Mouse (Mus musculus) adrenal gland, adult 10 weeks (tissue): ENCODE measurements around the gene Cbx1. TPM values are rescaled to one million over a fixed set of nuclear protein-coding genes. Genes with fewer than 3 reads are reported as not detected.

Experiments used
- polyA plus RNA-seq: library from polyadenylated mRNA; stranded (reverse); fragments of 350-450 nt; fragmentation: Illumina TruSeq; extraction: RNeasy Lipid Tissue Mini Kit (QIAGEN cat#74804); gene quantifications from one replicate; pipeline ENCODE4 v1.2.3, GENCODE M21; 2014; ENCODE audit warnings: low read depth, low replicate concordance

Cbx1 gene
- polyA plus RNA-seq: 85.1 TPM

DNA sequence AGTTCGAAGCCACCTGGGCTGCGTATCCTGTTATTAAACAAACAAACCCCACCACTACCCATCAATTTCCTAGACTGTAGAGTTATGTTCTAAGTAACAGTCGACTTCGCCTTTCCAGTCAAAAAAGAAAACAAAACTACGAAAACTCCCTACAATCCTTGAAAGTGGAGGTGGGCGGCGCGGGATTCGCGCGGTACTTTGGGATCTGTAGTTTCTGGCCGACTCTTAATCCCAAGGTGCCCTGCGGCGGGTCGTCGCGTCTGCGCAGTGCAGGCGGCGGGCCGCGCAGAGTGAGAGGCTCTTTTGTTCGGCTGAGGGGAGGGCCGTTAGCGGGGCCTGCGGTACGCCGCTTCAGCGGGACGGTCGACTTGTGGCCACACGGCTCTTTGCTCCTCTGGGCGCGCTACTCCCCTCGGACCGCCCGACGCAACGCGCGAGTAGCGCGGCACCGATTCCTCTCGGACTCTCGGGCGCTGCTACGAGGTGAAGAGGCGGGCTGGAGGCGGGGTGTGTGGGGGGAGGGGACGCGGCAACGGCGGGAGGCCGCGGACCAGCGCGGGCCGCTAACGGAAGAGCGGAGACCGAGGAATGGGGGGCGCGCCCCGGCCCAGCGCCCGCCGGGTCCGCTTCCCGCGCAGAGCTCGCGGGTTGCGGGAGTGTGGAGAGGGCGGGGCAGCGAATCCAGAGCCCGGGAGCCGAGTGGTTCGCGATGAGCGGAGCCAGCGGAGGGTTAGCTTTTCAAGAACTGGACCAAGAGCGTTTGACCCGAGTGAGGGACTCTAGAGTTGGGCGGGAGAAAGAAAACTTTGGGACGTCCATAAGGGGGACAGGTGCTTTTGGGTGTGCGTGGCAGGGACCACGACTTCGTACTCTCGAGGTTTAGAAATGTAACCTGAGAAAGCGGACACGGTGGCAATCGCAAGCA, at the start of gene Cbx1:
Gene Cbx1 (plus strand): TSS at position 257 of the 925 bp plus-strand sequence.

DNA sequence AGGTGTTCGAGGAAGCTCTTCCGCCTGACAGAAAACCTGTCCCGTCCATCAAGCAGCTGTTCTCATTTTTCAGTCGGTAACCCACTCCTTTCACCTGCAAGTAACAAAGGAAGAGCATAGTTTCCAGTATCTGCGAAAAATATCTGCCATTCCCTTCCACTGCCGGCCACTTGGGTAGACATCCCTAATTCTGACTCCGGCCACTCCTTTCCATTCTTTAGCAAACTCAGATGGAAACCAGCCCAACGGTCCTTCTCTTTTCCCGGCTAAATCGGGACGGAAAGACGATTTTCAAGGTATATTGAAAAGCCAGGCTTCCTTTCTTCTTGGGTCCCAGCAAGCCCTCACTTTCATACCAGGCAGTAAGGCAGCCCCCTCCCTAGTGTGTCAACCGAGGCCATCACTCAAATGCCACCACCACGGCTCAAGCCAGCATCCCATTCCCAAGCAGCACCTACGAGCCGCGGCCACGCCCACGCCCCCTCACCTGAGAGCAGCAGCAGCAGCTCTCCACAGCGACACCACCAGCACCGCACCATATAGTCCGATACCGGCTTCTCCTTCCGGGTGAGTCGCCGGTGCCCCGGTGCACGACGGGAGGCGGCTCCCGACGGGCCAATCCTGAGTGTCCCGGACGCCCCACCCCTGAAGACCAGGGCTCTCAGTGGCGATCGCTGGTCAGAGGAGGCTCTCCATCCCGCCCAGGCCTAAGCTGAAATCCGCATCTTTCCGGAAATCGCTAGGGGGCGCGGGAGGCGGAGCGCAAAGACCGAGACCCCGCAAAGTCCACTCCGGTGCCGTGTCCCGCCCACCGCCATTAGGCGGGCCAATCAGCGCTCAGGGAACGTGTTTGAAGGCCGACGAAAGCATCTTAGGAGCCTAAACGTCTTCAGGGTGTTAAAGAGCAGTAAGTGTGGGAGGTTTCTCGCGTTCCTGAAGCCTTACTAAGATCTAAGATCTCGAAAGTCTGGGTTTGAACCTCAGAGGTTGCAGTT, 11.7 kb upstream of the Cbx1 start, which contains the start of gene Snx11:
Gene Snx11 (minus strand): TSS at position 592 of the 995 bp plus-strand sequence.

DNA sequence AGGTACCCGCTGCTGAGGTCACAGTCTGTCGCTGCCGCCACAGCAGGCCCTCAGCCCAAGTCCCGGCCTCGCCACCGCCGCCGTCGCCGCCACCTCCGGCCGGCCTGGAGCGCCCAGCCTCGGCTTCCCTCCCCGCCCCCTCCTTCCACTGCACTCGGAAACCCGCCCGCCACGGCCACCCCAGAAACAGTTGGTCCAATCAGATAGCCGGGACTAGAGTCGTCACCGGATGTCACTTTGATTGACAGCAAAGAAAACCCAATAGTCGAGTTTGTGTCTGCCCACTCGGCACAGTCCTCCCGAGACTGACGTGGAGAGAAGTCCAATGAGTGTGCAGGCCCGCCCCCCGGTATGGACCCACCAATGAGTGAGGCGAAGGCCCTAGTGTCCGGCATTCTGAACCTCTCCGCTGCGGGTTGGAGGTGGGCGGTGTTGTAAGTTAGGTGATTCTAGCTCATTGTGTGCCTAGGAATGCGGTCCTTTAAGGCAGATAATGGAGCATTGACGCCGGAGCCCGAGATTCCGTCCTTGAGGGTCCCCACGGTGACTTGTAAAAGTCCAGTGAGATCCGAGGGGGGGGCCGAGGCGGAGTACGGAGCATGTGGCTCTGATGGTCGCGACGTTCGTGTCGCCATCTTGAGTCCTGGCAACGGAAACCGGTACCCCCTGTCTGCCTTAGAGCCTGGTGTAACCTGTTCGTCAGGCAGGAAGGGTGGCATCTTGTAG, 41.0 kb downstream of the Cbx1 start, which contains the start of gene Nfe2l1:
Gene Nfe2l1 (minus strand): TSS at position 156 of the 726 bp plus-strand sequence.

GRCm38 (mm10) chr11:96849681-96850467, 60.9 kb downstream of the Cbx1 start, which contains the start of gene Copz2:
TSS of gene Copz2 (plus strand) at chr11:96849870.

Other genes starting within 250 kb of the Cbx1 start
- gene Snx11, start 11.6 kb upstream of the Cbx1 start, polyA plus RNA-seq: 4.1 TPM
- gene Nfe2l1, start 40.8 kb downstream of the Cbx1 start, polyA plus RNA-seq: 121 TPM
- 21.8 TPM for gene Copz2, start 60.7 kb downstream of the Cbx1 start, polyA plus RNA-seq
- 16.9 TPM for gene Cdk5rap3, start 127.4 kb downstream of the Cbx1 start, polyA plus RNA-seq
- gene Prr15l, start 139.0 kb downstream of the Cbx1 start, polyA plus RNA-seq: not detected
- 11.4 TPM for gene Pnpo, start 154.9 kb downstream of the Cbx1 start, polyA plus RNA-seq
- 4.9 TPM for gene Sp2, start 193.8 kb downstream of the Cbx1 start, polyA plus RNA-seq
- not detected for gene Sp6, start 224.3 kb downstream of the Cbx1 start, polyA plus RNA-seq
- gene Scrn2, start 240.8 kb downstream of the Cbx1 start, polyA plus RNA-seq: not detected